Mouse (Mus musculus) mature B cell (primary cell): ENCODE measurements around the gene Kmt5b.

ENCODE experiments used
- in situ Hi-C: fragments of 300-500 bp; cut with MboI; formaldehyde crosslinking; loops from 2 replicates; pipeline ENCODE4 v1.14.3; 2019

Gene Kmt5b

DNA sequence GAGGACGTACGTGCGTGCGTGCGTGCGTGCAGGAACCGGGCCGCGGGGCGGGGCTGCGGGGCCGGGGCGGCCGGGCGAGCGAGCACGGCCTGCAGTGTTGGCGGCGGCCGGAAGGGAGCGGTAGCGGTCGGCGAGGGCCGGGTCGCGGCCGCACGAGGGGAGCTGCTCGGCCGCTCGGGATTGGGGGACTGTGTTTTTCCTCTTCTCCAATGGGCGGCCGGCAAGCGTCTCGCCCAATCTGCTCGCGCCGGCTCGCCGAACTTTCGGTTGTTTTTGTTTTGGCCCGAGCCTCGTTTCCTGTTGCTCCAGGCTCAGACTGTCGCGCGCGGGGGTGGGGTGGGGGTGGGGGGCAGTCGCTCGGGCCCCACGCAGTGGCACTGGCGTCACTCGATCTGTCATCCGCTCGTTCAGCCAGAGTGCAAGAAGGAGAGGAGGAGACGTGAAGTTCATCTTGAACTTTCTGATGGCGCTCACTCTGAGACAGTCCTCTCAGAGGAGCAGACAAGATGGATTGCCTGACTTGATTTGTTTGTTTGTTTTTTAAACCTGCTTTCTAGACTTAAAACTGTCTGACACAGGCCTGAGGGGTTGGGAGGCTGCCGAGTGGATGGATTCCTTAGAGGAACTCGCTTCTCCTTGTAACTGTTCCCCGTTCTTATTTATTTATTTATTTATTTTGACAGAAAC is 1.6 kb downstream of the Kmt5b start:
- in situ Hi-C loops = no loop called here

GRCm38 (mm10) chr19:3769533-3769932 is 2.3 kb downstream of the Kmt5b start:
- in situ Hi-C loops = no loop called here

DNA sequence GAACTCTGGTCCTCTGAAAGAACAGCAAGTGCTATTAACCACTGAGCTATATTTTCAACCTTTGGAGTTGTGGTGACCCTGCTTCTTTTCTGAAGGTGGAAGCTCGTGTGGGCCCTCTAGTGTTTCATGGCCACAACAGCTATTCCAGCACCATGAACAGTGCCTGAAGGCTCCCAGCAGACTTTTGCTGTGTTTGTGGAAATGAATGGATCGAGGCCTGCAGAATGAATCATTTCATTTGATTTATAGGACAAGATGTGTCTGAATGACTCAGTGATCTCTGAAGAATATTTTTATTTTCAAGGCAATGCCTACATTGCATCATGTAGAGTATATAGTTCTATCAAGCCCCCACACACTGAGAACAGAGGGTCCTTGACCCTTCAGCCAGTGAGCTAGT is 6.9 kb downstream of the Kmt5b start:
- in situ Hi-C loops = no loop called here

- in situ Hi-C loops = no loop called here
Measured at GRCm38 (mm10) chr19:3778713-3779112, 11.5 kb downstream of the Kmt5b start.

GRCm38 (mm10) chr19:3790077-3790476 is 22.9 kb downstream of the Kmt5b start:
- in situ Hi-C loops = no loop called here

DNA sequence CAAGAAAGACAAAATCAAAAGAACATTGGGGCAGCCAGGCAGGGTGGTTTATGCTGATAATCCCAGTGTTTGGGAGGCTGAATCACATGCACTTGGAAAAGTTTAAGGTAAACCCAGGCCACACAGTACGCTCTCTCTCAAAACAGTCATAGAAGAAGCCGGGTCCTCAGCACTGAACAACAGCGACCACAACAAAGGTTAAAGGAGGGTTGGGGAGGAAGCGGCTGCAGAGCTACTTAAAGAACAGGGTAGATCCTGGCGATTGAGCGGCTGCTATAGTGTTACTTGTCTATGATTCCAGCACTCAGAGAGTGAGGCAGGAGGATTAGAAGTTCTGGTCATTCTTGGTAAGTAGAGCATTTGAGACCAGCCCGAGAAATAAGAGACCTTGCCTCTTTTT is 38.3 kb downstream of the Kmt5b start:
- in situ Hi-C loops = no loop called here

GRCm38 (mm10) chr19:3810536-3811233 is 43.5 kb downstream of the Kmt5b start:
- in situ Hi-C loops = no loop called here

DNA sequence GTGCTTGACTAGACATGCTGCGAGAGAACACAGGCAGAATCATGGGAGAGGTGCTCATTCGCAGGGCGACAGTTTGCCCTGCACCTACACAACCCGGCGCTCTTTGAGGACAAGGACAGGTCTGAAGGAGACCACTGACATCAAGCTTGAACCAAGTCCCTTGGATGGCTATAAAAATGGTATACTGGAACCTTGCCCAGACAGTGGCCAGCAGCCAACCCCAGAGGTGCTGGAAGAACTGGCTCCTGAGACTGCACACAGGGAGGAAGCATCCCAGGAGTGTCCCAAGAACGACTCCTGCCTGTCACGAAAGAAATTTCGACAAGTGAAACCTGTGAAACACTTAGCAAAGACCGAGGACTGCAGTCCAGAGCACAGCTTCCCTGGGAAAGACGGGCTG is 47.2 kb downstream of the Kmt5b start:
- in situ Hi-C loops = no loop called here

DNA sequence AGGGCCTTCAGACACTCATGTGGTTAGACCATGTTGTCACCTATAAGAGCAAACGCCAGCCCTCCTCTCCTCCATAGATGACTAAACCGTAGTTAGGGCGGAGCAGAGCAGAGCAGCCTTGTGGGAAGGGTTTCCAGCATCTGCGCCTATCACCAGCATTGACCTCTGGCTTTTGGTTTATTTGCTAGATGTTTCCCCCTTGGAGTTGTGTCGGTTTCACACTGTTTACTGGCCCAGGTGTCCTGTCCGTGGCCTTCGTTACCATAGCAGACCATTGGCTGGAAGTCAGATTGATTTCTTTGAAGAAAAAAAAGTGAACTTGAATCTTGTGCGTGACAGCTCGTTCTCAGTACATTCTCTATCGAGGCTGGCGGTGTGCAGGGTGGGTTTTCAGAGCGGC is 48.6 kb downstream of the Kmt5b start:
- in situ Hi-C loops = no loop called here

DNA sequence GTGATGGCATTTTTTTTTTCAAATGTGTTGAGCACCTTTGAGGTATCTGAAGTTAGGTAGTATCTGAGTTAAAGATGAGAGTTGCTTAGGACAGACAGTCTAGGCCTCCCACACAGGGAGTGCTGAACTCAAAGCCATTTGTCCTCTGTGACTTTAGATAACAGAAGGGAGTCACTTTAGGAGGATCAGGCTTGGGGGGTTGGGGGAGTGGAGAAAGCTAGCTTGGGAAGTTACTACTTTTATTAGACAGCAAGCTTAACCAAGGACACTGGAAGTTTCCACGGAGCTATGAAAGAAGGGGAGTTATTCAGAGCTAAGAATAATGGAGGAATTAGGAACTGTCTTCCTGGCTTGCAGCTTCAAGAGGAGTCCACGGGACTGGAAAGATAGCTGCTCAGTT is 51.9 kb downstream of the Kmt5b start:
- in situ Hi-C loops = no loop called here

- in situ Hi-C loops = no loop called here
Measured at GRCm38 (mm10) chr19:3819899-3820444, 52.8 kb downstream of the Kmt5b start.

GRCm38 (mm10) chr19:3825044-3825443 is 57.8 kb downstream of the Kmt5b start:
- in situ Hi-C loops = no loop called here

GRCm38 (mm10) chr19:3829863-3830262 is 62.6 kb downstream of the Kmt5b start:
- in situ Hi-C loops = no loop called here

DNA sequence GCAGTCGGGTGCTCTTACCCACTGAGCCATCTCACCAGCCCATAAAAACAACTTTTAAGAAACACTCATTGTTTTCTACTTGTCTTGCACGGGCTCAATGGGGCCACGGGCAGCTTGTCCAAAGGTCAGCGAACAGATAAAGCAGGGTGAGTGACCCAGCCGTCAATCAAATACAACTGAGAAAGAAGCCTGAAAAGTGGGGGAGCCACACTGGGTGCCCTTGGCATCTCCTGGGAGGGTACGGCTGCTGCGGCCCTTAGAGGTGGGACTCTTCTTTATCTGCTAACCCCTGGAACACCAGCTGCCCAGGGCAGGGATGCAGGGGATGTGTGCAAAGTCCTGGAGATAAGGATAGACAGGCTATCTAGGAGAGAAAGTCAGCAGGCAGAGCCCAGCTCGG is 64.5 kb downstream of the Kmt5b start:
- in situ Hi-C loops = no loop called here

GRCm38 (mm10) chr19:3832851-3833353 is 65.7 kb downstream of the Kmt5b start:
- in situ Hi-C loops = no loop called here

DNA sequence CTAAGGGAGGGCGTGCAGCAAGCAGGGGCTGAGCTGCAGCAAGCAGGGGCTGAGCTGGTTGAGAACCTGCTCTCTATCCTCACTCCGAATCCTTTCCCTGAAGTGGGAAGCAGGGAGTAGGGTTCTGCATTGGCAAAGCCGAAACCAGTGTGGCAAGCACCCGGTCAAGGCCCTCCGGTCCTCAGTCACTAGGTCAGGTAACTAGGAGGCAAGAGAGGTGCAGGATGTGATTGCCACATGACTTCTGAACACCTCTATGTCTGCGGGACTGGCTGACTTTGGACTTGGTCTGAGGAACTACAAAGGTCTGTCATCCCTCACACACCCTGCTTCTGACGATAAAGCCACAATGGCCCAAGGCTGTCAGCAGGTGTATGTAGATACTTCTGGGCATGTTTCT is 67.1 kb downstream of the Kmt5b start:
- in situ Hi-C loops = no loop called here

DNA sequence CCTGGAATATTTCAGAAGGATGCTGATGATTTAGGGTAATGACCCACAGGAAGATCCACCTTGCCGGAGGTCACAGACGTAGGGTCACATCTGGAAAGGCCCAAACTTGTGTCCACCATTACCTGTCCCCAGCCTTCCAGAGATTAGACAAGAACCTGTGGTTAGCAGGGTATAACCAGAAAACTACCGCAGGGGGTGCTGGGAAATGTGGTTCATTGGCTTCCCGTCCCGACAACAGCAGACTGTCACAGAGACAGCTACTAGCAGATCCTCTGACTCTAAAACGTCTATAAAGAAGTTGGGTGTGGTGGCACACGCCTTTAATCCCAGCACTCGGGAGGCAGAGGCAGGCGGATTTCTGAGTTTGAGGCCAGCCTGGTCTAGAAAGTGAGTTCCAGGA is 69.6 kb downstream of the Kmt5b start:
- in situ Hi-C loops = no loop called here

GRCm38 (mm10) chr19:3838931-3839330 is 71.7 kb downstream of the Kmt5b start:
- in situ Hi-C loops = no loop called here

DNA sequence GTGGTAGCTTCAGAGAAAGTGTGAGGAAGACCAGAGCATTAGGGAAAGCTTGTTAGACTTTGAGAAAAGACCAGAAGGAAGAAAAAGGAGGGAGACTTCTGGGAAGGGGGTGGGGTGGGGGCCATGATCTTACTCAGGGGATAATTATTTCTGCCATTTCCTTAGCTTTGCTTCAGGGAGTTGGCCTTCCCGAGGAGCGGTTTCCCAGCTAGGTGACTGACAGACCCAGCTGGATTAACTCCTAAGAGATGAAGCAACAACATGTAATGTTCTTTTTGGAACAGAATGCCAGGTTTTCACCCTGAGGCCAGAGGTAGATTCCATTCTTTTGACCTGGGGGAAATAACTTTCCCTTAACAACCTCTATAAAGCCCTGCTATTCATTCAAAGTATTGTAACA is 72.5 kb downstream of the Kmt5b start:
- in situ Hi-C loops = no loop called here

GRCm38 (mm10) chr19:3840214-3840651 is 73.0 kb downstream of the Kmt5b start:
- in situ Hi-C loops = no loop called here

DNA sequence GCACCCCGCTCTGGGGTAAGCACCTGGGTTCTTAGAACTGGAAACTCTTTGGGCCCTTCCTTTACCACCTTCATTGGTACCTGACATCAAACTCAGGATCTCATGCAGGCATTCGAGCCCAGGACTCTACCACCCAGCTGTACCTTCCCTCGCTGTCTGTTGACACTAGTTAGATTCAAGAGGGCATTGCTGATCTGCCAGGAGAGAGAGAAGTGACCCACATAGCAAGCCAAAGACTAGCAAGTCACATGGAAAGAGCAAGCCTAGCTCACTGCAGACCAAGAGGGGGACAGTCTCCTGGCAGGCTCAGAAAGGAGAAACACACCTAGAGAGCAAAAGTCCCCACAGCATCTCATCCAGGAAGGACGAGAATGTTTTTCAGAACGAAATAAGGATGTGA is 73.5 kb downstream of the Kmt5b start:
- in situ Hi-C loops = no loop called here

DNA sequence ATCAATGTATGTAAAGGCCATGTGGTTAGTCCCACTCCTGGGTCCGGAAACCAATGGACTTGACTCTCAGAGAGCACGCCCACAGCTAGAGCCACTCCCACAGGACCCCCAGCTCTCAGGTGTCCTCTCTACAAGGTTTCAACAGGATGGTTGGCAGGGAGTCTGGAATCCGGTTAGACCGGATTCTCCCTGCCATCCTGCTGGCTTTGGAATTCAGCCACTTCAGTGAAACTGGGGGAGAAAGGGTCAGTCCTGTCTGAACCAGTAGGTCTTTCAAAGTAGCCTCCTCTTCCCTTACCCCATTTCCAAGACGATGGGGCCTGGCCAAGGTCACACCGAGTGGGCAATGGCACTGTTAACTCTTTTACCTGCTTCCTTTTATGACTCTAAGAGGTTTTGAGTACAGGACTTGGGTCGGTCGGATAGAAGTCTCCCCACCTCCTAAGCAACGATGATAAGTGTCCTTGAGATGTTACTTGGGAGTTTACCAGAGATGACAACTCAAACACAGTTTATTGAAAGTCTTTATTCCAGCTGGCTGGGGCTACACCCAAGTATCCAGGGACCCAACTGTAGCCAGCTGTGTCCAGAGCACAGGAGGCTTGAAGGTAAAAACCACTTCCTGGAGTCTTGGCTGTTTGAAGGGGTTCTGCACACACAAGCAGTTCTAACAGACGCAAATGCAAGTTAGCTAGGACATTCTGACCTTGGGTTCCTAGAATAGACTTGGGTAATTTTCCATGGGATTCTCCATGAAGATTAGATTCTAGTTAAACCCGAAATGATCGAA is 75.3 kb downstream of the Kmt5b start:
- in situ Hi-C loops = no loop called here
